Mouse (Mus musculus) liver, postnatal 0 days (tissue): ENCODE results near the gene Dab1.

ENCODE experiments used
- CTCF ChIP-seq: sonication (generic); IDR thresholded peaks from 2 replicates; pipeline ENCODE4 v1.5.1; 2016; ENCODE audit warnings: antibody characterized with exemption, low read depth
- EP300 ChIP-seq: IDR thresholded peaks from 2 replicates; pipeline ENCODE4 v1.6.1; 2016; ENCODE audit warnings: antibody characterized with exemption, low read depth, mild to moderate bottlenecking

- no peak for TF ChIP-seq EP300
- TF ChIP-seq CTCF: no peak
Observed at GRCm38 (mm10) chr4:104302996-104303652, 684.0 kb downstream of the Dab1 start.
